Comparison of ENCODE assay signal across 10 mouse cellular contexts in the genomic region with DNA sequence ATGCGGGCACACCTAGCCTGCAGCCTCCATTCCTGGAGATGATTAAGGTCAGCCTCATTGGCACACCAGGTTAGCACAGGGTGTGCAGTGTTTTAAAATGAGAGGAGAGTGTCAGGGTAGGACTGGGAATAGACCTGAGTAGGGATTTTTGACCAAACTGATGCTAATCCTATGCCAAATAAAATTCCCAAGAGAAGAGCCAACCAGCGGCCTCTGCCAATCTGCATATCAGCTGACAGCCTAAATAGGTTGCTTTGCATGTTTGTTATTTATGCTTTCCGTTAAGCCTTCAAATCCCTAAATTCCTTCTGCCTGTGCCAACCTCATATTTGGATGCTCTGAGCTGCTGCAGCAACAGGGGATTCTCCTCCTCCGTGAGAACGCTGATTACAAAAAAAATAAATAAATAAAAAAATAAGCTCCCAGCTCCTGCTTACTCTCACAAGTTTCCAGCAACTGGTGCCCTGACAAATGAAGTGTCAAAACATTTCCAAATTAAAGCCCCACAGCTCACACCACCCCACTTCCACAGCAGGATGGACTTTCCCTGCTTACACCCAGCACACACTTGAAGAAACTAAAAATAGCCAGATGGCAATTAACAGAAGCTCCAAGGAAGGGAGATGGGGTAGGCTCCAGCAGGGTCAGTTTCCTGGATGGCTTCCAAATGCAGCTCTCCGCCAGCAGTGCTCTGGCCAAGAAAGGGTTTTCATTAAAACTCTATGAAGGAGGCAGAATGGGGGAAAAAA.
DNase-seq lines count a peak whose midpoint lies in the region; ATAC-seq lines count a peak whose summit lies in the region.
"Had no signal": no experiment of that assay in that cellular context is flagged by ENCODE, and none has a peak within 500 bp of the region (broad histone marks: within the 10 kb centered on the region; RNA-seq: fewer than 3 reads in every experiment).

No protein-coding gene starts in this region.

- no peaks in the 10 kb centered on the region for H3K9me3 ChIP-seq in hindbrain, embryonic 14.5 days (ENCODE audit: control insufficient read depth, low read length)
- H3K9me3 ChIP-seq in hindbrain, embryonic 12.5 days (replicated peaks) = no peaks in the 10 kb centered on the region
- H3K9me3 ChIP-seq in forebrain, embryonic 15.5 days = no peaks in the 10 kb centered on the region
- no peaks in the 10 kb centered on the region for H3K9me3 ChIP-seq in midbrain, embryonic 15.5 days
- H3K9me3 ChIP-seq: limb, embryonic 12.5 days had no signal

- no peak overlapping the region for H3K4me3 ChIP-seq in hindbrain, embryonic 14.5 days (replicated peaks; ENCODE audit: low read length)
- no peak overlapping the region for H3K4me3 ChIP-seq in hindbrain, embryonic 12.5 days
- H3K4me3 ChIP-seq in forebrain, embryonic 15.5 days = no peak overlapping the region
- H3K4me3 ChIP-seq in midbrain, embryonic 15.5 days = no peak overlapping the region
- H3K4me3 ChIP-seq: limb, embryonic 12.5 days had no signal

- peak; percentile 50 for DNase-seq in hindbrain, embryonic 14.5 days (ENCODE audit: low spot score)
- peak; percentile 51 for DNase-seq in ovary, postnatal 14 days (ENCODE audit: low spot score)
- no peak for DNase-seq in ovary, postnatal 10 days (ENCODE audit: low spot score)
- DNase-seq in layer of hippocampus, adult 9-10 months (ENCODE audit: low spot score) = no peak

- H3K27ac ChIP-seq in hindbrain, embryonic 14.5 days = 0 out of 2 replicates have a peak overlapping the region, but pooled peaks have one; percentile 46
- no peak overlapping the region for H3K27ac ChIP-seq in hindbrain, embryonic 12.5 days
- H3K27ac ChIP-seq in forebrain, embryonic 15.5 days (replicated peaks) = peak overlapping the region; percentile 24
- 0 out of 2 replicates have a peak overlapping the region, but pooled peaks have one; percentile 7 for H3K27ac ChIP-seq in midbrain, embryonic 15.5 days
- H3K27ac ChIP-seq: limb, embryonic 12.5 days had no signal

- WGBS in hindbrain, embryonic 14.5 days = 45% methylated on average over 6 of the region's 6 CpGs
- WGBS in hindbrain, embryonic 12.5 days = 65% methylated on average over 6 of the region's 6 CpGs
- 6% methylated on average over 6 of the region's 6 CpGs for WGBS in forebrain, embryonic 15.5 days
- 34% methylated on average over 6 of the region's 6 CpGs for WGBS in midbrain, embryonic 15.5 days

- no peak overlapping the region for H3K9ac ChIP-seq in hindbrain, embryonic 14.5 days
- H3K9ac ChIP-seq in hindbrain, embryonic 12.5 days = no peak overlapping the region
- H3K9ac ChIP-seq in forebrain, embryonic 15.5 days (replicated peaks) = no peak overlapping the region
- no peak overlapping the region for H3K9ac ChIP-seq in midbrain, embryonic 15.5 days
- H3K9ac ChIP-seq: limb, embryonic 12.5 days had no signal

- peak overlapping the region; percentile 13; the same call in 1 of the 2 replicates for H3K4me2 ChIP-seq in hindbrain, embryonic 14.5 days (replicated peaks)
- no peak overlapping the region for H3K4me2 ChIP-seq in hindbrain, embryonic 12.5 days (replicated peaks)
- peak overlapping the region; percentile 6; the same call in 1 of the 2 replicates for H3K4me2 ChIP-seq in forebrain, embryonic 15.5 days (replicated peaks)
- H3K4me2 ChIP-seq in midbrain, embryonic 15.5 days = peak overlapping the region; percentile 12; the same call in 1 of the 2 replicates
- H3K4me2 ChIP-seq: limb, embryonic 12.5 days had no signal

- no peaks in the 10 kb centered on the region for H3K27me3 ChIP-seq in hindbrain, embryonic 14.5 days (ENCODE audit: control insufficient read depth, insufficient read depth, low read length)
- no peaks in the 10 kb centered on the region for H3K27me3 ChIP-seq in hindbrain, embryonic 12.5 days
- no peaks in the 10 kb centered on the region for H3K27me3 ChIP-seq in forebrain, embryonic 15.5 days
- H3K27me3 ChIP-seq in midbrain, embryonic 15.5 days (replicated peaks) = no peaks in the 10 kb centered on the region
- H3K27me3 ChIP-seq: CH12.LX; limb, embryonic 12.5 days had no signal

- no peaks in the 10 kb centered on the region for H3K36me3 ChIP-seq in hindbrain, embryonic 14.5 days (replicated peaks; ENCODE audit: control insufficient read depth, insufficient read depth)
- no peaks in the 10 kb centered on the region for H3K36me3 ChIP-seq in hindbrain, embryonic 12.5 days
- H3K36me3 ChIP-seq in forebrain, embryonic 15.5 days = no peaks in the 10 kb centered on the region
- no peaks in the 10 kb centered on the region for H3K36me3 ChIP-seq in midbrain, embryonic 15.5 days (replicated peaks)
- H3K36me3 ChIP-seq: limb, embryonic 12.5 days had no signal

- H3K4me1 ChIP-seq in hindbrain, embryonic 14.5 days (replicated peaks; ENCODE audit: control insufficient read depth, insufficient read depth, low read length) = peaks cover 9% of the 10 kb centered on the region
- no peaks in the 10 kb centered on the region for H3K4me1 ChIP-seq in hindbrain, embryonic 12.5 days
- H3K4me1 ChIP-seq in forebrain, embryonic 15.5 days = peaks cover 26% of the 10 kb centered on the region
- H3K4me1 ChIP-seq in midbrain, embryonic 15.5 days = peaks cover 16% of the 10 kb centered on the region

- ATAC-seq in hindbrain, embryonic 14.5 days (ENCODE audit: low FRiP score) = 0 out of 2 replicates have a peak, but pooled peaks have one; percentile 48
- no peak for ATAC-seq in hindbrain, embryonic 12.5 days (ENCODE audit: low FRiP score)
- peak; percentile 94 for ATAC-seq in forebrain, embryonic 15.5 days (replicated peaks)
- peak; percentile 66 for ATAC-seq in midbrain, embryonic 15.5 days (replicated peaks)
- ATAC-seq in megakaryocyte-erythroid progenitor cell, adult 5-6 weeks (replicated peaks; ENCODE audit: low FRiP score, low TSS enrichment, poor library complexity, severe bottlenecking) = no peak

Comparison
In these comparisons a context has a peak if more than half of its experiments do, and no peak if none do; other contexts are left out.
1. ATAC-seq: peak in hindbrain, embryonic 14.5 days (single experiment), forebrain, embryonic 15.5 days (single experiment) and midbrain, embryonic 15.5 days (single experiment); none in hindbrain, embryonic 12.5 days (single experiment) and megakaryocyte-erythroid progenitor cell, adult 5-6 weeks (single experiment).
2. DNase-seq: peak in hindbrain, embryonic 14.5 days (single experiment) and ovary, postnatal 14 days (single experiment); none in ovary, postnatal 10 days (single experiment) and layer of hippocampus, adult 9-10 months (single experiment).